Mouse (Mus musculus) left cerebral cortex, adult 11 months (tissue): ENCODE results near the gene Abcg5.

ENCODE experiments used
- DNase-seq: peaks from one replicate; pipeline ENCODE4 v3.0.0; 2022; ENCODE audit warnings: low spot score

The Abcg5 gene

DNA sequence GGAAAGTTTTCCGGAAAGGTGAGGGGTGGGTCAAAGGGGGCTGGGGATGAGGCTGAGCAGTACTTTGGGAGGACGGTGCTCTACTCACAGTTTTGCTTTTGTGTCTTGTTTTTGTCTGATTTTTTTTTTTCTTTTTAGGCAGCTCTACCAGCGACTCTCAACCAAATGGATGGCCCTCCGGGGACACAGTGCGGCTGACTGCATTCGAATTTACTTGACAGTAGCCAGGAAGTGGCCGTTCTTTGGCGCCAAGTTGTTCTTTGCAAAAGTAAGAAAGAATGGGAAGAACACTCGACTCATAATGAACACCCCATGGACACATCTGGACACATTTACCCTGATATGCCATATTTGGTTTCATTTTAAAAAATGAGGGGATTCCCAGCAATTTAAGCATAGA, 71.3 kb downstream of the Abcg5 start:
- DNase-seq, result no peak

GRCm38 (mm10) chr17:84608606-84609005, 74.2 kb downstream of the Abcg5 start:
- DNase-seq, result no peak
